Mouse (Mus musculus): ENCODE data around the gene Slc25a22. TPM values are rescaled to one million over a fixed set of nuclear protein-coding genes. Genes with fewer than 3 reads are reported as not detected.

Gene Slc25a22
- polyA plus RNA-seq, 1 experiment: 16.2 TPM

- H3K4me3 ChIP-seq (ENCODE audit: insufficient read depth, poor library complexity, severe bottlenecking): no peak overlapping the region
Measured at GRCm38 (mm10) chr7:141463824-141464602, 26.3 kb upstream of the Slc25a22 start.

GRCm38 (mm10) chr7:141462333-141462821, 24.7 kb upstream of the Slc25a22 start:
- H3ac ChIP-seq (ENCODE audit: control insufficient read depth, insufficient read length, low read depth): no peak overlapping the region
- no peak overlapping the region for H3K4me3 ChIP-seq (ENCODE audit: insufficient read depth, poor library complexity, severe bottlenecking)
- no peak for TF ChIP-seq FOSL1 (IDR thresholded peaks at IDR 0.05; ENCODE audit: insufficient read depth, low read length, poor library complexity, severe bottlenecking)
- no peak for TF ChIP-seq CTCF (IDR thresholded peaks at IDR 0.05; ENCODE audit: control insufficient read depth, insufficient read depth, insufficient read length)
- TF ChIP-seq MAX (IDR thresholded peaks at IDR 0.05): no peak
- no peak for TF ChIP-seq USF1 (IDR thresholded peaks at IDR 0.05; ENCODE audit: low read depth)
- no peak for TF ChIP-seq CEBPB (IDR thresholded peaks at IDR 0.05; ENCODE audit: low read depth)
- TF ChIP-seq MYOG (IDR thresholded peaks at IDR 0.05; ENCODE audit: control insufficient read depth, extremely low read depth, insufficient read length): no peak
- no peak for TF ChIP-seq MYOD1 (IDR thresholded peaks at IDR 0.05; ENCODE audit: control insufficient read depth, insufficient read length, low read depth)
- H3K79me2 ChIP-seq (ENCODE audit: control insufficient read depth, insufficient read depth): peaks cover 11% of the 10 kb centered on the region
- no peaks in the 10 kb centered on the region for H3K27me3 ChIP-seq (ENCODE audit: control insufficient read depth, insufficient read depth, insufficient read length)
- no peaks in the 10 kb centered on the region for H3K79me3 ChIP-seq (ENCODE audit: low read depth)
- peaks cover 3% of the 10 kb centered on the region for H3K36me3 ChIP-seq (ENCODE audit: control insufficient read depth, insufficient read depth)

More at GRCm38 (mm10) chr7:141463824-141464602, 26.3 kb upstream of the Slc25a22 start:
- H3ac ChIP-seq (ENCODE audit: control insufficient read depth, insufficient read length, low read depth): no peak overlapping the region
- H3K36me3 ChIP-seq (ENCODE audit: control insufficient read depth, insufficient read depth): no peaks in the 10 kb centered on the region
- TF ChIP-seq MAX (IDR thresholded peaks at IDR 0.05) (no peak), MYOD1 (IDR thresholded peaks at IDR 0.05; ENCODE audit: control insufficient read depth, insufficient read length, low read depth) (no peak), CEBPB (IDR thresholded peaks at IDR 0.05; ENCODE audit: low read depth) (no peak), CTCF (IDR thresholded peaks at IDR 0.05; ENCODE audit: control insufficient read depth, insufficient read depth, insufficient read length) (no peak), FOSL1 (IDR thresholded peaks at IDR 0.05; ENCODE audit: insufficient read depth, low read length, poor library complexity, severe bottlenecking) (no peak), MYOG (IDR thresholded peaks at IDR 0.05; ENCODE audit: control insufficient read depth, extremely low read depth, insufficient read length) (no peak), USF1 (IDR thresholded peaks at IDR 0.05; ENCODE audit: low read depth) (no peak)
- H3K79me3 ChIP-seq (ENCODE audit: low read depth): peaks cover 2% of the 10 kb centered on the region
- no peaks in the 10 kb centered on the region for H3K27me3 ChIP-seq (ENCODE audit: control insufficient read depth, insufficient read depth, insufficient read length)
- peaks cover 24% of the 10 kb centered on the region for H3K79me2 ChIP-seq (ENCODE audit: control insufficient read depth, insufficient read depth)

DNA sequence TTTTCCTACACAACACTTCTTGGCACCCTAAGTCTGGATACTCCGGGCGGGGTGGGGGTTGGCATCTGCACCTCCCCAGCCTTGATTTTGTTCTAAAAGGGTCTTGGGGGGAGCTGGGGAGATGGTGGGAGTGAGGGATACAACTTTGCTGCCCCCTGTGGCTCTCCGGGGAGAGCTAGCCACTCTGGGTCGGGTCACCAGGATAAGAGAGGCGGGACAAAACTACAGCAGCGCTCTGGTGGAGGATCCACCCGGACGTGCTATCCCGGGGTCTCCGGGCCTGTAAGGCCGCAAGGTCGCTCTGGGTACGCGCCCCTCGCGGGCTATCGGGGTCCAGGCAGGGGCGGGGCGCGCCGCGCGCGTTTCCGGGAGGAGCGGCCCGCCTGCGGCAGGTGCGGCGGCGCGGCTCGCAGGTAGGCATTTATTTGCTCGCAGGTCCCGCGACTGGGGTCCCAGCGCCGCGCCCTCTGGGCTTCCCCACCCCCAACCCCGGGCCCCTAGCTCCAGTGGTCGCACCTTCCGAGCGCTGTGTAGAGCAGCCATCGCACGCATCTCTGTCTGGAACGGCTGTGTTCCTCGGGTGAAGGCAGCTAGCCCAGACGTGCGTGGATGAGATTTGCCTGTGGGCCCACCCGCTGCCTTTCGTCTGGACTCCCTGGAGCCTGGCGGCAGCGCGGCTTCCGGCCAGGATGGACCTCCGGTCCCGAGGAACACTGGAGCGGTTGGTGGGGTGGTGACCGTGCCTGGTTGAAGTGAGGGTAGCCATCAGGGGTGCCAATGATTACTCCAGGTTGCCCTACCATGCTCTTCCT, 24.0 kb upstream of the Slc25a22 start:
- no peak for TF ChIP-seq CTCF (IDR thresholded peaks at IDR 0.05; ENCODE audit: control insufficient read depth, insufficient read depth, insufficient read length)
- no peak for TF ChIP-seq MYOD1 (IDR thresholded peaks at IDR 0.05; ENCODE audit: control insufficient read depth, insufficient read length, low read depth)
- no peak for TF ChIP-seq CEBPB (IDR thresholded peaks at IDR 0.05; ENCODE audit: low read depth)
- TF ChIP-seq FOSL1 (IDR thresholded peaks at IDR 0.05; ENCODE audit: insufficient read depth, low read length, poor library complexity, severe bottlenecking): no peak
- TF ChIP-seq MAX (IDR thresholded peaks at IDR 0.05): no peak
- no peak for TF ChIP-seq USF1 (IDR thresholded peaks at IDR 0.05; ENCODE audit: low read depth)
- no peak for TF ChIP-seq MYOG (IDR thresholded peaks at IDR 0.05; ENCODE audit: control insufficient read depth, extremely low read depth, insufficient read length)
- H3K36me3 ChIP-seq (ENCODE audit: control insufficient read depth, insufficient read depth): peaks cover 3% of the 10 kb centered on the region
- no peaks in the 10 kb centered on the region for H3K27me3 ChIP-seq (ENCODE audit: control insufficient read depth, insufficient read depth, insufficient read length)
- no peak overlapping the region for H3K4me3 ChIP-seq (ENCODE audit: insufficient read depth, poor library complexity, severe bottlenecking)
- no peaks in the 10 kb centered on the region for H3K79me3 ChIP-seq (ENCODE audit: low read depth)
- H3K79me2 ChIP-seq (ENCODE audit: control insufficient read depth, insufficient read depth): peaks cover 4% of the 10 kb centered on the region
- peak overlapping the region; percentile 39 for H3ac ChIP-seq (ENCODE audit: control insufficient read depth, insufficient read length, low read depth)

DNA sequence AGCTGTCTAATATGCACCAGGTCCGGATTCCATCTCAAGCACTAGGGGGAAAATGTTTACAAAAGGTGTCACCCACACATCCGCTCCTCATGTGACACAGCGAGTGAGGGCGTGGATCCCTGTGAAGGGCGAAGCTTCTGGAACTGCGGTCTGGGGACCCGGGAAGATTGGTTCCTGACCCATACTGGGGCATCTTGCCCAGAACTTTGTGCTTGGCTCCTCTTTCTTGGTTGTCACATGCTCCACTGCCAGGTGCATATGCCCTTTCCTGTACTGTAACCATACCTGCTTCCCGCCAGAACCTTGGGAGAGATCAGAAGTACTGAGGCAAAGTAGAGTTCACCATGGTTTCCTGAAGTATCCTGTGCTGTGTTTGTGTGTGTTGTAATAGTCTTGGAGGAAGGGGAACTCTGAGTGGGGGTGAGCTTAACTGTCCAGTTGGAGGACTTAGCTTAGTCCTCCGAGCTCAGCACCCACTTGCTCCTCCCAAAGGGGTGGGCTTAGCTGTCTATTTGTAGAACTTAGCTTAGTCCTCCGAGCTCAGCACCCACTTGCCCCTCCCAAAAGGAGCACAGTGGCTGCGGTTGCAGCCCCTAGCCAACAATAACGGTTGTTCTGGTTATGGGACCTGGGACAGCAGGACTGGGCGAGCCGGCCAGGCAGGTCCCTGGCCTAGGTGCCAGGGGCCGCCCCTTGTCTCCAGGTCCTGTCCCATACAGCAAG, 22.9 kb upstream of the Slc25a22 start, which contains the start of gene Cracr2b:
TSS of gene Cracr2b (plus strand) at position 704 of the 723 bp plus-strand sequence.
- Histone ChIP-seq H3K4me3 (ENCODE audit: insufficient read depth, poor library complexity, severe bottlenecking) (no peak within 1 kb of the TSS), H3K79me2 (ENCODE audit: control insufficient read depth, insufficient read depth) (no peaks in the 10 kb centered on the region), H3K79me3 (ENCODE audit: low read depth) (no peaks in the 10 kb centered on the region), H3K27me3 (ENCODE audit: control insufficient read depth, insufficient read depth, insufficient read length) (no peaks in the 10 kb centered on the region), H3K36me3 (ENCODE audit: control insufficient read depth, insufficient read depth) (peaks cover 3% of the 10 kb centered on the region), H3ac (ENCODE audit: control insufficient read depth, insufficient read length, low read depth) (peak within 1 kb of the TSS; percentile 39)
- no peak for TF ChIP-seq MYOG (IDR thresholded peaks at IDR 0.05; ENCODE audit: control insufficient read depth, extremely low read depth, insufficient read length)
- TF ChIP-seq USF1 (IDR thresholded peaks at IDR 0.05; ENCODE audit: low read depth): no peak
- no peak for TF ChIP-seq CEBPB (IDR thresholded peaks at IDR 0.05; ENCODE audit: low read depth)
- TF ChIP-seq CTCF (IDR thresholded peaks at IDR 0.05; ENCODE audit: control insufficient read depth, insufficient read depth, insufficient read length): no peak
- no peak for TF ChIP-seq MAX (IDR thresholded peaks at IDR 0.05)
- TF ChIP-seq FOSL1 (IDR thresholded peaks at IDR 0.05; ENCODE audit: insufficient read depth, low read length, poor library complexity, severe bottlenecking): no peak

- Histone ChIP-seq H3K27me3 (ENCODE audit: control insufficient read depth, insufficient read depth, insufficient read length) (no peaks in the 10 kb centered on the region), H3K36me3 (ENCODE audit: control insufficient read depth, insufficient read depth) (peaks cover 3% of the 10 kb centered on the region), H3K79me3 (ENCODE audit: low read depth) (no peaks in the 10 kb centered on the region), H3K4me3 (ENCODE audit: insufficient read depth, poor library complexity, severe bottlenecking) (no peak overlapping the region), H3K79me2 (ENCODE audit: control insufficient read depth, insufficient read depth) (no peaks in the 10 kb centered on the region), H3ac (ENCODE audit: control insufficient read depth, insufficient read length, low read depth) (no peak overlapping the region)
- TF ChIP-seq MAX (IDR thresholded peaks at IDR 0.05): no peak
- TF ChIP-seq FOSL1 (IDR thresholded peaks at IDR 0.05; ENCODE audit: insufficient read depth, low read length, poor library complexity, severe bottlenecking): no peak
- TF ChIP-seq CEBPB (IDR thresholded peaks at IDR 0.05; ENCODE audit: low read depth): no peak
- TF ChIP-seq CTCF (IDR thresholded peaks at IDR 0.05; ENCODE audit: control insufficient read depth, insufficient read depth, insufficient read length): no peak
- TF ChIP-seq MYOD1 (IDR thresholded peaks at IDR 0.05; ENCODE audit: control insufficient read depth, insufficient read length, low read depth): no peak
- no peak for TF ChIP-seq USF1 (IDR thresholded peaks at IDR 0.05; ENCODE audit: low read depth)
- TF ChIP-seq MYOG (IDR thresholded peaks at IDR 0.05; ENCODE audit: control insufficient read depth, extremely low read depth, insufficient read length): no peak
Measured at GRCm38 (mm10) chr7:141460001-141460390, 22.3 kb upstream of the Slc25a22 start.
